Mouse (Mus musculus): ENCODE results near the gene Bhmt2.

- TF ChIP-seq CTCF (IDR thresholded peaks at IDR 0.05; ENCODE audit: low read depth, low read length) (no peak), GATA1 (IDR thresholded peaks at IDR 0.05; ENCODE audit: borderline replicate concordance, low read length) (no peak), TAL1 (conservative IDR thresholded peaks at IDR 0.05; ENCODE audit: low read depth, low read length) (no peak), GATA2 (IDR thresholded peaks at IDR 0.05; ENCODE audit: borderline replicate concordance, low read depth, low read length) (no peak), POLR2AphosphoS5 (IDR thresholded peaks at IDR 0.05; ENCODE audit: insufficient replicate concordance, low read depth, low read length) (no peak)
Observed at GRCm38 (mm10) chr13:93657941-93658340, 16.2 kb downstream of the Bhmt2 start.

Measured in G1E (cell line).